Mouse (Mus musculus) lung, adult 2 months (tissue): ENCODE results near the gene Ephb1. TPM values are rescaled to one million over a fixed set of nuclear protein-coding genes. Genes with fewer than 3 reads are reported as not detected.

ENCODE experiments used
- DNase-seq: peaks from one replicate; pipeline ENCODE4 v3.0.0; 2022
- H3K4me1 ChIP-seq: fragments of 200-500 bp; 2 replicates; pipeline ENCODE4 v1.6.1; 2011; ENCODE audit warnings: low read length; ENCODE audit not compliant: control insufficient read depth, insufficient read depth
- H3K4me3 ChIP-seq: fragments of 200-500 bp; replicated peaks from 2 replicates; pipeline ENCODE3; 2011; ENCODE audit warnings: low read depth, mild to moderate bottlenecking, control low read depth, low read length; ENCODE audit errors: extremely low read depth
- CTCF ChIP-seq: fragments of 200-500 bp; IDR thresholded peaks from 2 replicates; pipeline ENCODE4 v1.5.1; 2011; ENCODE audit warnings: mild to moderate bottlenecking, low read length, control low read depth; ENCODE audit not compliant: insufficient read depth
- POLR2A ChIP-seq: fragments of 200-500 bp; IDR thresholded peaks from 2 replicates; pipeline ENCODE4 v1.6.1; 2011; ENCODE audit warnings: low read depth, mild to moderate bottlenecking, control low read depth, low read length, borderline replicate concordance; ENCODE audit errors: extremely low read depth
- WGBS: fragments of 180-500 bp; shearing (Covaris S2); methylation state at CpG from one replicate; pipeline ENCODE4 v1.1.7; 2018; 5-methylcytosine and 5-hydroxymethylcytosine counted together
- polyA plus RNA-seq: library from polyadenylated mRNA; depleted of rRNA; stranded (reverse); fragments of >200 nt; gene quantifications from 2 replicates; pipeline ENCODE4 v1.2.3, GENCODE M21; 2012

Ephb1 gene
- polyA plus RNA-seq, 1 experiment, result 1.1 TPM

DNA sequence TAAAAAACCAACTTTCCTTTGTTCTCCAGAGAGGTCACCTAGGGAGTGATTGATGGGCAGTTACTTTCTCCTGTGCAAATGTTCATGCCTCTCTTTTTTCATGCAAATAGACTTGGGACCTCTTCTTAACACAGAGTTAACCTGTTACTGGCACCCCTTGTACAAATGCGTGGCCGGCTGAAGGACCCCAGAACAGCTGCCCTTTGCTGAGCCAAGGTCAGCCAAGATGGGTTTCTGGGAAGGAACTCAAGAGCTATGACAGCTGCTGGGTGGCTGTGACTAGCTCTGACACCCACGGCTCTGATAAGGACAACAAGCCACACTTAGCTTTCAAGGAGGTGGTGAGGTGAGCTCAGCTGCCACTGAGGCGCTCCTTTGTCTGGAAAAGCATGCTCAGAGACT, 92.4 kb downstream of the Ephb1 start:
- no peaks in the 10 kb centered on the region for H3K4me1 ChIP-seq
- TF ChIP-seq CTCF (no peak), POLR2A (no peak)
- H3K4me3 ChIP-seq, result no peak overlapping the region
- 37% methylated on average over 4 of the region's 4 CpGs for WGBS
- no peak for DNase-seq

DNA sequence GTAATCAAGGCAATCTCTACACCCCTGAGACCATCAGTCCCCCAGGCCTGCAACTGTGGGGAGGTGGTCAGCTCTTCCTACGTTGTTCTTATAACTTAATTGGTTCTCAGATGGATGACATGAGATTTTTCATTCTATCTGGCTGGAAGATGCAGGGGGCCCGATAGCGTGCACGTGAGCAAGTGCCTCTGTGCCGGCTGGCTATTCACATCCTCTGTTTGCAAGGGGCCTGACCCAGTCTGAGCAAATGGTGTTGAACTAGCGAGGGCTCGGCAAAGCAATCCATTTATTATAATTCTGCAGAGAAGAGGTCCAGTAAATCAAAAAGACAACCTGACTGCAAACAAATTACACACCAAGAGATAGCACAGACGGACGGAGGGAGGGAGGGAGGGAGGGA, 93.0 kb downstream of the Ephb1 start:
- no peak overlapping the region for H3K4me3 ChIP-seq
- no peak for DNase-seq
- WGBS, result 36% methylated on average over 9 of the region's 9 CpGs
- TF ChIP-seq POLR2A, result no peak
- TF ChIP-seq CTCF, result no peak
- H3K4me1 ChIP-seq, result no peaks in the 10 kb centered on the region

DNA sequence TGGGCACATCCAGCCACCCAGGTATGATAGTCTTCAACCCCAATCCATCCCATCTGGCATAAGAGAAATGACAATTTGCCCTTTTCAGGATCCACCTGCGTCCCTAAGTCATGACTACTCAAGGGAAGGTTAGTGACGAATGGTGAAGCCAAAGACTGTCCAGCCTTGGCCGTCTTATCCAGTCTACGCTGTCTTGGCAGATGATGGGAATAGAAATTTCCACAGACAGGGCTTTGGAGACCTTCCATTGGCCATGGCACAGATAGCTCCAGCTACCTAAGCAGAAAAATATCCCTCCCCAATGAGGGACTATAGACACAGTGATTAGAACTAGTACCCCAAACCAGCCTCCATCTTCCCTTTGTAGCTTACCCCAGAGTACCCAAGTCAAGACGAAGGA, 98.1 kb downstream of the Ephb1 start:
- Histone ChIP-seq H3K4me1 (no peaks in the 10 kb centered on the region), H3K4me3 (no peak overlapping the region)
- no peak for TF ChIP-seq CTCF
- no peak for TF ChIP-seq POLR2A
- no peak for DNase-seq
- 85% methylated on average over 5 of the region's 5 CpGs for WGBS

DNA sequence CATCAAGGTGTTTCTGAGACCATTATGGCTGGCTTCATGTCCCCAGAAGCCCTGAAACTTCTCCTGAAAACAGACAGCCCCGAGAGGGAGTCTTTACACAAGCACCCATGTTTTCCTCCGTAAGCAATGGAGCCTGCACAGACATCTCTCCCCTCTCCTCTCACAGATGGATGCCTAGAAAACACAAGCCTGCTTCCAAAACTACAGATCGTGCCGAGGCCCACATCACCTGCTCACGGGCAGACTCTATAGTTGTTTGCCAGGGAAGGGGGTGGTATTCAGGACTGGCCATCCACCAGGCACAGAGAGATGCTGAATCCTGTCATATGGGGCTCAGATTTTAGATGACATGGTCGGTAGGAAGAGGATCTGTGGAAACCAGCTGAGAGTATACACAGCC, 98.7 kb downstream of the Ephb1 start:
- 83% methylated on average over 6 of the region's 6 CpGs for WGBS
- DNase-seq, result no peak
- TF ChIP-seq CTCF, result no peak
- no peak for TF ChIP-seq POLR2A
- Histone ChIP-seq H3K4me1 (no peaks in the 10 kb centered on the region), H3K4me3 (no peak overlapping the region)

DNA sequence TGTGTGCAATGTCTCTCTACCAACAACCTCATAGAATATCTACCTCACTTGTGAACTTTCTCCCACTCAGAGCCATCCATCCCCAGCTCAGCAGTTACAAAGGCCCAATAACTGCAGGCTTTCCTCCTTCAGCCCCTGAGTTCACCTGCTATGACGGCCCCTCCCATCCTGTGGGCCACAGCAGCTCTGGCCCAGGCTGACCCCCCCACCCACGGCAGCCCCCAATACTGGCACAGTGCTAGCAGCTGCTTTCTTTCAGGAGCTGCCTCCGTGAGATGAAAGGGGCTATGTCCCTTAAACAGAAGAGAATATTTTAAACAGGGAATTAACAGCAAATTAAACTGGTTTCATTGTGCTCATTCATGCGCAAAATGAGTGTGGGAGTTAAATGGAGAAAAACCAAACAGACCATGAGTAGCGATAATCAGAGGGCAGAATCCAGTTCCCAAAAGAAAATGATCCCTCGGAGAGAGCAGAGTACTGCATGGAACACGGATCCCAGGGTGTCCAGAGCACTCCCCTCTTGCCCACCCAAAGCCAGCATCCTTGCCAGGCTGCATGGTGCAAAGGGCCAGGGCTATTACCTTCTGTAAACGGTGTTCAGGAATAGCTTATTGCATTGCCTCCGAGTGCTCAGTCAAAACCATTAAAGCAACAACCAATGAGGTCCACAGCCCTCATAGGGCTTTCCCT, 105.2 kb downstream of the Ephb1 start:
- Histone ChIP-seq H3K4me3 (no peak overlapping the region), H3K4me1 (no peaks in the 10 kb centered on the region)
- DNase-seq, result no peak
- 38% methylated on average over 9 of the region's 9 CpGs for WGBS
- TF ChIP-seq POLR2A, result no peak
- no peak for TF ChIP-seq CTCF

DNA sequence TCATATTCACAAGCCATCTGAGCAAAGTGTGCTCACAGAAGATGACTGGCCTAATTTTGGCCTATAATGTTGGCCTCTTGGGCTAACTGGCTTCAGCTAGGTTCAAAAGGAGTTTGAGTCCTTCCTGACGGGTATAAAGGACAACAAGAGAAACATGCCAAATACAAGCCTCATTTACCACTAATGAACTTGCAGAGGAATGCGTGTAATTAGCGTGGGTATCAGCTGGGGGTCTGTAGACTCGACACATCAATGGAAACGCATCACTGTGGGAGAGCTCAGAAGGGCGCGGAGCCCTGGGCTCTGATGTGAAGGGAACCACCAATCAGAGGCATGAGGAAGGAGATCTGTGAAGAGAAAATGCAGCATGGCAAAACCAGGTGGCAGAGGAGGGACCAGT, 108.9 kb downstream of the Ephb1 start:
- H3K4me3 ChIP-seq, result no peak overlapping the region
- DNase-seq, result no peak
- WGBS, result 84% methylated on average over 7 of the region's 7 CpGs
- TF ChIP-seq CTCF (no peak), POLR2A (no peak)
- no peaks in the 10 kb centered on the region for H3K4me1 ChIP-seq

DNA sequence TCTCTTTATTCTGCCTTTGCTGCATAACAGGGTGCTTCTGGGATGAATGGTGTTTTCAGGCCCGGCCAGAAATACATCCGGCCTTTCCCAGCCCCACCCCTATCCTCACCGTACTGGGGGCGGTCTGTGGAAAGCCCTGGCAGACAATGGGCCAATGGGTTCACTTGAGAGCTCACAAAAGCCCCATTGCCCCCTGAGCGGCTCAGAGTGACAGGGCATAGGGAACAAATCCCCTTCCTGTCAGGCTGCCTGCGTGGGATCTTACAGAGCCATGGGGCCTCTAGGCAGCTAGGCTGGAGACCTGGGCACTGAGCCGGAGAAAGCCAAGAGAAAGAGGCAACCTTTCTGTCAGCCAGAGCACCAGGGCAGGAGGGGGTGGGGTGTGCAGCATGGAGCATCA, 111.2 kb downstream of the Ephb1 start:
- no peaks in the 10 kb centered on the region for H3K4me1 ChIP-seq
- no peak overlapping the region for H3K4me3 ChIP-seq
- DNase-seq, result no peak
- WGBS, result 46% methylated on average over 7 of the region's 7 CpGs
- no peak for TF ChIP-seq CTCF
- no peak for TF ChIP-seq POLR2A

DNA sequence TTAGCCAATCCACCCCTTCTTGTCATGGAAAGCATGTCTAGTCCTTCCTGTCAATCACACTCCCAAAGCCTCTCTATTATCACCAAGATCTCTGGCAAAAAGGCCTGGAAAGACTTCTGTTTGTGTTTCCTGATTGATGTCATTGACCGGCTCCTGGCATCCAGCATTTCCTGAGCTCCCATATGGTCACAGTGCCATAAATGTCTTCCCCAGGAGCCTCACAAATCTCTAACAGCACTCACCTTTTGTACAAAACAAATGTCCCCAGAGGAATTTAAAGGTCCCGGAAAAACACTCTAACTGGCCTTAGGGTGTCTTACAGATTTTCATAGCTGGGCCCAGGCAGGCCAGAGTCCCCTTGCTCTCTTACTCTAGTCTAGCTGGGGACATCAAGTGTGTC, 112.9 kb downstream of the Ephb1 start:
- no peak for TF ChIP-seq CTCF
- no peak for TF ChIP-seq POLR2A
- Histone ChIP-seq H3K4me3 (no peak overlapping the region), H3K4me1 (no peaks in the 10 kb centered on the region)
- WGBS, result 56% methylated on average over 2 of the region's 2 CpGs
- DNase-seq, result no peak

DNA sequence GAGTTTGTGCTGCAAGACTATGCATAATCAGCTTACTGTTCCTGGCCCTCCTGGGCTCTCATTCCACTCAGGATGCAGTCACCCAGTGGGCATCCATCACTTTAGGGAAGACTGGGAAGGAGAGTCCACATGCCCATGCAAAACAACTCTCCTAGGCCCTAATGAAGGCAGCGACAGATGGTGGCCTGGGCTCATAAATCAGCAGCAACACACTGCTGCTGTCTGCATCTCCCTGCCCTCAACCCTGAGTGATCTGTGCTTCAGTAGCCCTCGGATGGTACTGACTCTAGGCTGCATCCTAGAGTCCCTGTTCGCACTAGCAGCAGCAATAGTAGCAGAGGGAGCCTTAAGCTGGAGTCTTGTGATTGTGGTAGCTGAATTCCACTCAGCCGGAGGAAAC, 114.3 kb downstream of the Ephb1 start:
- 69% methylated on average over 4 of the region's 4 CpGs for WGBS
- Histone ChIP-seq H3K4me1 (no peaks in the 10 kb centered on the region), H3K4me3 (no peak overlapping the region)
- no peak for DNase-seq
- TF ChIP-seq CTCF (no peak), POLR2A (no peak)

DNA sequence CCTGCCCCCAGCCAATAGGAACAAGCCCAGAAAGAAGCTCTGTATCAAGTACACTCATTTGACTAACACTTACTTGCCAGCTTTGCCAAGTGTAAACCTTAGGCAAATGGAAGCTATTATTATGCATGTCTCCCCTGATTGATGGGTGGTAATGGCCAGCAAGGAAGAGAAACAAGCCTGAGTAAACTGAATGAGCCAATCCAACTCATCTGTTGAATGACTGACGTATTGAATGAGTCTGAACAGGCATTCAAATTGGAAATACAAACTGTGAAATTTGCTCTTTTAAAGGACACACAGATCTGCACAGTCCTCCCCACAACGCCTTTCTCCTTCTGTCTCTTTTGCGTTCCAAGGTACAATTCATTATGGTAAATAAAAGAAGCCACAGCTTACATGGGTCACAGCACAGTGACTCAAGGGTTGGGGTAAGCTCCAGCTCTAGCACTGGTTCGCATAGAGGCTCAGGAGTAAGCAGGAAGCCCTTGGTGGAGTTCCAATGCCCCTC, 119.0 kb downstream of the Ephb1 start:
- Histone ChIP-seq H3K4me3 (no peak overlapping the region), H3K4me1 (no peaks in the 10 kb centered on the region)
- 74% methylated on average over 4 of the region's 4 CpGs for WGBS
- DNase-seq, result no peak
- TF ChIP-seq POLR2A, result no peak
- TF ChIP-seq CTCF, result no peak
